Mouse (Mus musculus): ENCODE results near the gene Rnf38. TPM values are rescaled to one million over a fixed set of nuclear protein-coding genes. Genes with fewer than 3 reads are reported as not detected.

Gene Rnf38
- total RNA-seq (2012; rRNA removed) (6.8 and 7.9 TPM in 2 replicates), polyA plus RNA-seq (2012; ENCODE audit: insufficient read depth in 1 of 2, insufficient read length in 2 of 2, low read depth in 1 of 2, low replicate concordance in 2 of 2, missing spikeins in 1 of 2) (10 to 100 TPM in 1 of 2 experiments, not detected in 1; 22.8 TPM)

DNA sequence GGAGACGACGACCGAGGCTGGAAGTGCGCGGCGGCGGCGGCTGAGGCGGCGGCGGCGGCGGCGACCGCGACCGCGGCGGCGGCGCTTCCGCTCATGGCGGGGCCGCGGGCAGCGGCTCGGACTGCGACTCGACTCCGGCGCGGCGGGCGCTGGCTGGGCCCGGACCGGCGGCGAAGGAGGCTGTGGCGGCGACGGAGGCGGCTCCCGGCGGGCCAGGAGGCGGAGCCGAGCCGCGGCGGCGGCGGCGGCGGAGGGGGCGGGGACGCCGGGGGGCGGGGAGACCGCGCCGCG, at the start of gene Rnf38:
Gene Rnf38 (minus strand): TSS at position 77 of the 291 bp plus-strand sequence.
- DNase-seq (ENCODE audit: low read depth, low spot score): no peak
- no peaks in the 10 kb centered on the region for H3K27me3 ChIP-seq (ENCODE audit: control insufficient read depth in 1 of 2, insufficient read depth in 2 of 2, low read length in 2 of 2)

DNA sequence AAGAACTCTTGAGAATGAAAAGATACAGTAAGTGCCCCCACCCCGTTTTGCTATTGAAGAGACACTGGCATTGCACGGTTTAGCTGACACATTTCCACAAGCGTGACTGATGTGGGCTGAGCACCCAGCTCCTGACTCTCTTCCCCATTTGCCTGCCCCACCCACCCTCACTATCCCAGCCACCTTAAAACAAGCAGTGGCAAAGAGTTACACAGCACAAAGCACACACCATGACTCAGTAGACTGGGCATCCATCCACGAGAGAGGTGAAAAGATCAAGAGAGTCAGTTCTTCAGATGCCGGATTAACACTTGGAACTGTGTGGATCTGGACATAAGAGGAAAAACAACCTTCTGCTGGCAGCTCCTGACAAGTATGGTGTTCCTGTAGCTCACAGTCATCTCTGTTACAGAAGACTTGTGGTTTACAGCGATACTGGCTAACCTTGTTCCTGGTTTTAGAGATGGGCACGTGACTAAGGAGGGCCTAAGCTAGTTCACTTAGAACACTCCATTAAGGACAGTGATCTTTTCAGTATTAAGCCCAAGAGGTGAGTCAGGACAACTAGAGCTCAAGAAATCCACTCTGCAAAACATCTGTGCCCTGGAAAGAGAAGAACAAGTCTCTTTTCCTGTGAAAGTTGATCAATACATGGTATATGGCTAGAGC, 48.1 kb upstream of the Rnf38 start:
- Histone ChIP-seq H3K36me3 (ENCODE audit: control insufficient read depth in 1 of 2, insufficient read depth in 2 of 2, low read length in 2 of 2) (no peaks in the 10 kb centered on the region), H3K79me2 (ENCODE audit: control insufficient read depth, insufficient read depth, low read length, poor library complexity) (no peaks in the 10 kb centered on the region), H3K4me1 (ENCODE audit: control insufficient read depth in 1 of 2, insufficient read depth in 2 of 2, low read length in 2 of 2) (no peaks in the 10 kb centered on the region), H3K27me3 (ENCODE audit: control insufficient read depth in 1 of 2, insufficient read depth in 2 of 2, low read length in 2 of 2) (peaks cover 0 to 5% of the 10 kb centered on the region in 2 experiments; a peak in 3 of 4 replicates), H3K27ac (ENCODE audit: control insufficient read depth, low read depth, low read length) (no peak overlapping the region), H3K9me3 (replicated peaks; ENCODE audit: insufficient read depth, low read length) (no peaks in the 10 kb centered on the region), H3K9ac (ENCODE audit: control insufficient read depth, low read depth, low read length, poor library complexity, severe bottlenecking) (no peak overlapping the region), H3K4me3 (ENCODE audit: control insufficient read depth in 1 of 2, insufficient read depth in 1 of 2, low read depth in 2 of 2, low read length in 2 of 2) (no peak overlapping the region)
- TF ChIP-seq POLR2AphosphoS5 (IDR thresholded peaks at IDR 0.05; ENCODE audit: borderline replicate concordance, low read depth, low read length) (no peak), RAD21 (IDR thresholded peaks at IDR 0.05; ENCODE audit: low read depth, low read length) (no peak), MAX (IDR thresholded peaks at IDR 0.05; ENCODE audit: low read length) (no peak), CHD2 (IDR thresholded peaks at IDR 0.05; ENCODE audit: low read length) (no peak), GABPA (IDR thresholded peaks at IDR 0.05; ENCODE audit: low read depth, low read length) (no peak), USF1 (IDR thresholded peaks at IDR 0.05; ENCODE audit: low read depth, low read length) (no peak), TAL1 (IDR thresholded peaks at IDR 0.05; ENCODE audit: low read length) (no peak), MAZ (IDR thresholded peaks at IDR 0.05; ENCODE audit: low read depth, low read length) (no peak), CHD1 (IDR thresholded peaks at IDR 0.05; ENCODE audit: low read depth, low read length) (no peak), ZMIZ1 (IDR thresholded peaks at IDR 0.05; ENCODE audit: low read depth, low read length) (no peak), MEF2A (IDR thresholded peaks at IDR 0.05; ENCODE audit: extremely low read depth, insufficient replicate concordance, low read depth, low read length, poor library complexity, severe bottlenecking) (no peak), TBP (IDR thresholded peaks at IDR 0.05; ENCODE audit: low read depth, low read length) (no peak)
- no peak for DNase-seq (ENCODE audit: low read depth, low spot score)

More for the DNA sequence above, at the start of gene Rnf38:
- no peak for TF ChIP-seq ZNF384 (IDR thresholded peaks at IDR 0.05; ENCODE audit: low read depth, low read length)
- no peak for TF ChIP-seq POLR2A (IDR thresholded peaks at IDR 0.05; ENCODE audit: control insufficient read depth in 1 of 2, insufficient read depth in 1 of 2, low read depth in 1 of 2, low read length in 2 of 2, poor library complexity in 1 of 2)
- TF ChIP-seq UBTF (IDR thresholded peaks at IDR 0.05; ENCODE audit: borderline replicate concordance, insufficient read depth, low read depth, low read length): no peak
- TF ChIP-seq MAZ (IDR thresholded peaks at IDR 0.05; ENCODE audit: low read depth, low read length): no peak
- no peak for TF ChIP-seq RCOR1 (IDR thresholded peaks at IDR 0.05; ENCODE audit: low read depth, low read length)
- TF ChIP-seq SIN3A (IDR thresholded peaks at IDR 0.05; ENCODE audit: low read length): no peak
- TF ChIP-seq CHD2 (IDR thresholded peaks at IDR 0.05; ENCODE audit: low read length): no peak
- TF ChIP-seq BHLHE40 (IDR thresholded peaks at IDR 0.05; ENCODE audit: borderline replicate concordance, low read depth, low read length): no peak
- TF ChIP-seq TCF12 (IDR thresholded peaks at IDR 0.05; ENCODE audit: low read depth, low read length): no peak
- TF ChIP-seq GATA1 (IDR thresholded peaks at IDR 0.05; ENCODE audit: low read depth, low read length): no peak
- TF ChIP-seq POLR2AphosphoS2 (IDR thresholded peaks at IDR 0.05; ENCODE audit: low read length): no peak
- no peak for TF ChIP-seq JUND (IDR thresholded peaks at IDR 0.05; ENCODE audit: low read depth, low read length)
- no peak for TF ChIP-seq MXI1 (IDR thresholded peaks at IDR 0.05; ENCODE audit: low read depth, low read length)
- no peak for TF ChIP-seq MYC (IDR thresholded peaks at IDR 0.05; ENCODE audit: low read depth, low read length)
- no peak for TF ChIP-seq MYB (IDR thresholded peaks at IDR 0.05; ENCODE audit: low read depth, low read length)
- TF ChIP-seq CTCF (IDR thresholded peaks at IDR 0.05 in 2 of 3, conservative IDR thresholded peaks at IDR 0.05 in 1 of 3; ENCODE audit: control insufficient read depth in 1 of 3, insufficient read depth in 1 of 3, low read depth in 2 of 3, low read length in 3 of 3, poor library complexity in 1 of 3, severe bottlenecking in 1 of 3): no peak
- TF ChIP-seq TBP (IDR thresholded peaks at IDR 0.05; ENCODE audit: low read depth, low read length): no peak
- no peak for TF ChIP-seq KAT2A (conservative IDR thresholded peaks at IDR 0.05; ENCODE audit: low read depth, low read length)
- TF ChIP-seq NELFE (IDR thresholded peaks at IDR 0.05; ENCODE audit: low read depth, low read length): no peak
- TF ChIP-seq ZKSCAN1 (IDR thresholded peaks at IDR 0.05; ENCODE audit: low read depth, low read length): no peak
- Histone ChIP-seq H3K4me3 (ENCODE audit: control insufficient read depth in 1 of 2, insufficient read depth in 1 of 2, low read depth in 2 of 2, low read length in 2 of 2) (peak within 1 kb of the TSS; percentile 90 to 94), H3K4me1 (ENCODE audit: control insufficient read depth in 1 of 2, insufficient read depth in 2 of 2, low read length in 2 of 2) (peaks cover 8 to 17% of the 10 kb centered on the region in 2 experiments), H3K9me3 (replicated peaks; ENCODE audit: insufficient read depth, low read length) (no peaks in the 10 kb centered on the region), H3K79me2 (ENCODE audit: control insufficient read depth, insufficient read depth, low read length, poor library complexity) (peaks cover 3% of the 10 kb centered on the region; the same call in 1 of the 2 replicates), H3K36me3 (ENCODE audit: control insufficient read depth in 1 of 2, insufficient read depth in 2 of 2, low read length in 2 of 2) (peaks cover 0 to 8% of the 10 kb centered on the region in 2 experiments; a peak in 2 of 4 replicates), H3K27ac (ENCODE audit: control insufficient read depth, low read depth, low read length) (peak within 1 kb of the TSS; percentile 92), H3K9ac (ENCODE audit: control insufficient read depth, low read depth, low read length, poor library complexity, severe bottlenecking) (peak within 1 kb of the TSS; percentile 86)

Data from MEL (cell line).